Mouse (Mus musculus) embryo, embryonic 9.5 days (tissue): ENCODE results near the gene Lgals4.
A peak's percentile ranks its signal among the peaks of the same experiment; 100 is the strongest.

Experiments
- DNase-seq: peaks from one replicate; pipeline ENCODE4 v3.0.0-alpha.2; 2017; ENCODE audit errors: extremely low spot score

Gene Lgals4

DNA sequence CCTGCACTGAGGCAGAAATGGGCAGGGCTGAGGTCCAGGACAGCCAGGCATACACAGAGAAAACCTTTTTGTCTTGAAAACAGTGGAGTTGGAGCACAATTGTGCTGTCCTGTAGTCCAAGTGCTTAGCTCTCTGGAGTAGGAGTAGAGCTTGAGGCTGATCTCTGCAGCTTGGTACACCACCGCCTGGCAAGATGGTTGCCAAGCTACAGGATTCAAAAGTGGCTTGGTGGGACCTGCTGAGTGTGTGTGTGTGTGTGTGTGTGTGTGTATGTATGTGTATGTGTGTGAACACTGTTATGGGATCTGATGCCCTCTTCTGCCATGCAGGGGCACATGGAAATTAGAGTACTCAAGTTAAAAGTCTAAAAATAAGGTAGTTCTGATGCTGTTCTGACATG, 11.1 kb upstream of the Lgals4 start:
- no peak for DNase-seq

DNA sequence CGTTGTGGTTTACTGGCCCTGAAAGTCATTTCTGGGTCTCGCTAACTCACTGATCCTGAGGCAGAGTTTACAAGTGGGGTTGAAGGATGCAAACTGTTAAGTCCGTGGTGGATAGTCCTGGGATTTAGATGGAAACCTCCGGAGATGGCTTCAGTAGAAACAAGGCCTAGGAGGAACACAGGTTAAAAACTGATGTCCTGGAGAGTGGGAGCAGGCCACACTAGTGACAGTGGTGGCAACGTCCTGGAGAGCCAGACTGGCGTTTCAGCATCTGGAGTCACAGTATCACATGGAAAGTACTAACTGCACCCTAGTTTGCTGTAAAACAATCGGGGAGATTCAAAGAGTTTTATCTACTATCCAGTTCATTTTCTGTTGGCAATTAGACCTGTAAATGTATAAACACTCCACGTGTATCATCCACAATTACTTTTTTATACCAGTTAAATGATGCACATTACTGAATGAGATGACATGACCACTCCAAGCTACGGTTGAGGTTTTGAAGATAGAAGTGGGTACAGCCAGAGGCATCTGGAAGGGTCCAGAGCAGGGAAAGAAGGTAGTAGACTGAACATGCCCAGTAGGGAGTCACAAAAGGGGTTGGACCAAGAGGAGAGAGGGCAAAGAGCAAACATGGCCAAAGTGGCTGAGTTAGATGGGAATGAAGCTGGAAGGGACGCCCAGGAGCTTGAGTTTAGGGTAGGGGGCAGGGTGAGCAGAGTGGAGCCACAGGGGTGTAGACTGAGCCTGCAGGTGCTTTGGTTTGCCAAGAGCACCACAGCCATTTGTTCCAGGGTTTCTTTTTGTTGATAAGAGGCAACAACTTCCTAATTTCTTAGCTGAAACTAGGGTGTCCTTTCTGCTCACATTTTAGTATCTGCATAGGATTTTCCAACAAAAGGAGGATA, 10.4 kb upstream of the Lgals4 start:
- DNase-seq = peak; percentile 37

DNA sequence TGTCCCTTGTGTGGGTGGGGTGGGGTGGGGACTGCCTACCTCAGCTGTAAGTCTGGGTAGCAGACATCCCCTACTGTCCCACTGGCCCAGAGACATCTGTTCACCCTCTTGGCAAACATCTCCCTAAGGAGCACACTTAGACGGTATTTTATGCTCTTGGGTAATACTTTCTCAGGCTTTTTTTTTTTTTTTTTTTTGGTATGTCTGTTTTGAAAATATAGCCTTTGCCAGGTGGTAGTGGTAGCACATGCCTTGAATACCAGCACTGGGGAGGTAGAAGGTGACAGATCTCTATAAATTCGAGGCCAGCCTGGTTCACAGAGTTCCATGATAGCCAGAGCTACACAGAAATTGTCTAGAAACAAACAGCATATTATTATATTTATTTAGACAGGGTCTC, 9.7 kb upstream of the Lgals4 start:
- no peak for DNase-seq

DNA sequence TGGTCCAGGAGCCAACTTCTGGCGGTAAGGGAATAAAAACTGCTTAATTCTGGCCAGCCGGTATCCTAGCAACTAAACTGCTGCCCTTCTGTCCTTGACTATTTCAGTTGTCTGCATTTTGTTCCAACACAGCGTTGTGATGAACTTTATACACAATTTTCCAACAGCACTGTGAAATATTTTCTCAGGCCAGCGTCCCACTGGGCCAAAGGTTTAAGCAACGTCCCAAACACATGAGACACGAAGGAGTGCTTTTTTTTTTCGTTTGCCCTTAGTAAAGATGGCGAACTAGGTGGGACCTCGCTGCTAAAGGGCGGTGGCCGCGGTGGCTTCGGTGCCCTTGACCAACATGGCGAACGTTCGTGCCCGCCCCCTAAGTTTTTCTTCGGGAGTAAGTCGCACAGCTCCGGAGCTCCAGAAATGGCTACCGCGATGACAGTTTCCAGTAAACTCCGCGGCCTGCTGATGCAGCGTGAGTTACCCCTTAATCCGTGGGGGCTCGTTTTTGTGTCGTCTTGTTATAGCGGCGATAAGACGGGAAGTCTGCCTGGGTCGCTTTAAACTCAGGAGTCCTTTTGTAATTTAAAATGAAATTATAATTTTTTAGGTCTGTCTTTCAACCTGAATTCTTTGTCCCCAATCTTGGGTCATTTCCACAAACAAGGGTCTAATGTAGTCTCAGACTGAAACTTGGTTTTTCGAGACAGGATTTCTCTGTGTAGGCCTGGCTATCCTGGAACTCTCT, 8.5 kb upstream of the Lgals4 start, which contains the start of gene Ech1:
Ech1 (plus strand) TSS at position 277 of the 745 bp plus-strand sequence.
- DNase-seq = peak; percentile 87

DNA sequence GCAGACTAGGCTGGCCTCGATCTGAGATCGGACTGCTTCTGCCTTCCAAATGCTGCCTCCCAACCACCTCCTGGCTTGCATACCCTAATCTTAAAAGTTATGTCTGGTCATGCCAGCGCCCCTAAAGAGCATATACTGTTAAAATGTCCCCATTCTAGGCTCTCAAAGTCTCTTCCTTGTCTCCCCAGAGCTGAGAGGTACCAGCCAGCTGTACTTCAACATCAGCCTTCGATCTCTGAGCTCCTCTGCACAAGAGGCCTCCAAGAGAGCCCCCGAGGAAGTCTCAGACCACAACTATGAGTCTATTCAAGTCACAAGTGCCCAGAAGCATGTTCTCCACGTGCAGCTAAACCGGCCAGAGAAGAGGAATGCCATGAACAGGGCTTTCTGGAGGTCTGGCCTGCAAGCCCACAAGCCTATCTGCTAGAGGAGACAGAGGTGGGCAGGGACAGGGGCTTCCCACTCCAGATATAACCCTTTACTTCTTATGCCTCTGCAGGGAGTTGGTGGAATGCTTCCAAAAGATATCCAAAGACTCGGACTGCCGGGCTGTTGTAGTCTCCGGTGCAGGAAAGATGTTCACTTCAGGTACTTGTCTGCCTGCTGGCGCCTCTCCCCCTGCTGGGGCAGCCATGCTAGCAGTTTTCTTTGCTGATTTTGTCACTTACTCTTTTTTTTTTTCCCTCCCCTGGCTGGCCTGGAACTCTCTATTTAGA, 7.8 kb upstream of the Lgals4 start:
- no peak for DNase-seq

DNA sequence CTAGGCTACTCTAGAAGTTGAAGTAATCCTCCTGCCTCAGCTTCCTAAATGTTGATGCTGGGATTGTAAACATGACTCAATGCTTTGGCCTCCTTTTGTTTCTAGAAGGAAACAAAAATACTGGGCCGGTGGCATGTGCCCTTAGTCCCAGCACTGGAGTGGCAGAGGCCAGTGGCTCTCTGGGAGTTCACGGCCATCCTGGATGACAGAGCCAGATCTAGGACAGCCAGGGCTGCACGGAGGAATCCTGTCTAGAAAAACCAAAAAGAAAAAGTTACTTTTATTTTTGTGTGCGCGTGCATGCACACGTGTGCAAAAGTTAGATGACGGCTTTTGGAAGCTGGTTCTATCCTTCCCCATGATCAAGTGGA, 7.3 kb upstream of the Lgals4 start:
- no peak for DNase-seq

DNA sequence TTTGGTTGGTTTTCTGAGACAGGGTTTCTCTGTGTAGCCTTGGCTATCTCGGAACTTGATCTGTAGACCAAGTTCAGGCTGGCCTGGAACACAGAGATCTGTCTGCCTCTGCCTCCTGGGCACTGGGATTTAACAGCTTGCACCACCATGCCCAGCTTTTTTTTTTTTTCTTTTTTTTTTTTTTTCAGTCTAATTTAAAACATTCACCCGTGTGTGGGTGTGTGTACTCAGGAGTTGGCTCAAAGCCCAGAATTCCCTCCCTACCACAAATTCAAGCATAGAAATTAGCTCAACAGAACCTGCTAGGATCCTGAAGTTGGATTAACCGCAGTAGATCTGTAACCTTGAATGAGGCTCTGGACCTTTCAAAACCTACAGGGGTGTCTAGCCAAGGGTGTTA, 6.3 kb upstream of the Lgals4 start:
- DNase-seq = no peak

DNA sequence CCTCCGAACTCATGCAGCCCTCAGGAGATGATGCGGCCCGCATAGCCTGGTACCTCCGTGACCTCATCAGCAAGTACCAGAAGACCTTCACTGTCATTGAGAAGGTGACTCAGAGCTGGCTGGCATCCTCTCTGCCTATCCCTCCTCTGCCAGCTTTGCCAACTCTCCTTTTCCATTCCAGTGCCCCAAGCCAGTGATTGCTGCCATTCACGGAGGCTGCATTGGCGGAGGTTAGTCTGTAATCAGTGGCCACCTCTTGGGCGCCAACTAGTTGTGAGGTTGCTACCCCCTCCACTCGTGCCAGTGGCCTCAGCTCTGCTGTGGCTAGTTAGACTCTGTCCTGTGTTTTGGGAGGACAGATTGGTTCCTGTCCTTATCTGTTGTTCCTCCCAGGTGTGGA, 3.8 kb upstream of the Lgals4 start:
- no peak for DNase-seq

DNA sequence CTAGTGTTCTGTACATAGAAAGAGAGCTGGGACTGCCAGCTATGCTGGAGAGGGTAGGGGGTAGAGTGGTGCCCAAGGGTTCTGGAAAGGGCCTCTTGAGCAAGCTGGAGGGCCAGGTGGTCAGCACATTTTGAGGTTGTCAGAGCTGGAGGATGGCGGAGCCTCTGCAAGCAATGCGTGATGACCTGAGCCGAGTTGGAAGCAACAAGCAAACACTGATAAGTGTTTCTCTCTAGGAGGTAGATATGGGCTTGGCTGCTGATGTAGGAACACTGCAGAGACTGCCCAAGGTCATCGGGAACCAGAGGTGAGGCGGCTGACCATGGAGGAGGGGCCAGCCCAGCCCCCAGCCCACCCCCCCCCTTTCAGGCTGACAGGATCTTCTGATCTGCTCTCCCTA, 2.7 kb upstream of the Lgals4 start:
- no peak for DNase-seq

DNA sequence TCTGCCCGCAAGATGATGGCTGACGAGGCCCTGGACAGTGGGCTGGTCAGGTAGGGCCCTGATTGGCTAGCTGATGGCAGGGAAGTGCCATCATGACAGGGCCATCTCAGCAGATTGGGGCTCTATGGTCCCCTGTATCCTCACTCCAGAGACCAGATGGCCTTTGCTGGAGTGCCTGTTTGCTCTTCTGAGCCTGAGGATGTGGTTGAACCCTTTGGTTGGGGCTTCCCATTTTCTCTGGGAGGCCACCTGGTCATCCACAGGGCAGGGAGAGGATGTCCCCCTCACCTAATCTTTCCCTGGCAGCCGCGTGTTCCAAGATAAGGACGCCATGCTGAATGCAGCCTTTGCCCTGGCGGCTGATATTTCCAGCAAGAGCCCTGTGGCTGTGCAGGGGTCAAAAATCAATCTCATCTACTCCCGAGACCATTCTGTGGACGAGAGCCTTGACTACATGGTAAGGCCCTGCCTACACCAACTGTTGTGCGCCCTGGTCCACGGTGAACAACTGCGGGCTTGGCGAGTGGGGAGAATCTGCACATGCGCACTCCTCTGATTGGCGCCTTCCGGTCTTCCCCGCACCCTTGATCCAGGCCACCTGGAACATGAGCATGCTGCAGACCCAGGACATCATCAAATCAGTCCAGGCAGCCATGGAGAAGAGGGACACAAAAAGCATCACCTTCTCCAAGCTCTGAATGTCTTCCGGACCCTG, 2.1 kb upstream of the Lgals4 start:
- no peak for DNase-seq

DNA sequence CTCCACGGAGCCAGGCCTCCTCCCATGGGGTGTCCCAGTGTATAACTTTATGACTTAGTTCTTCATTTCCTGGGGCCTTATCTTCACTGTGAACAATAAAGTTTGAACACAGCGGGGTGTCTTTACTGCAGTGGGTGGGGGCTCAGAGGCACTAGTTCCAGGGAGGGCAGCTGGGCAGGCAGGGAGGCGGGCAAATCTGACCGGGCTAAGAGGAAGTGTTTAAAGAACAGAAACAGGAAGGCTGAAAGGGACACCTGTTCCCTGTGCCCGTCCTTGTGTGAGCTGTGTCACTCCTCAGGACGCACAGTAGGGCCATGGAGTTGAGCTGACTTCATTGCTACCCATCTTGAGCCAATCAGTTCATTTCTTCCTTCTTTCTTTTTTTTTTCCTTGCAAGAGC, 1.5 kb upstream of the Lgals4 start:
- DNase-seq = no peak

DNA sequence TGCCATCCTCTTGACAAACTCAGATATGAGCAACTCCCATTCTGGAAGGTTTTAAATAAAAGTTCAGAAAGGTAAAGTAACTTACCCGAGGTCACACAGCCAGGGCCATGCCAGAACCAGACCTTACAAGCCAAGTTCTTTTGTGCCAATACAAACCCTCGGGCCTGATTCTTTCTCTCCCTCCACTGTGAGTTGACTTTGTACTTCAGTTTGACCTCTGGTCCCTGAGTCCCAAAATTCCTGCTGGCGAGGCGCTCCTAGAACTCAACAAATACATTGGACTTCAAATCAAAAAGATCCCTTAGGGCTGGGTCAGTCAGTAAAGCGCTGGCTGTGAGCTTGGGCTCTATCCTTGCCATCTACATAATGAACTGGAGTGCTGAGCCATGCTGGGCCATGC, 3.3 kb downstream of the Lgals4 start:
- no peak for DNase-seq

DNA sequence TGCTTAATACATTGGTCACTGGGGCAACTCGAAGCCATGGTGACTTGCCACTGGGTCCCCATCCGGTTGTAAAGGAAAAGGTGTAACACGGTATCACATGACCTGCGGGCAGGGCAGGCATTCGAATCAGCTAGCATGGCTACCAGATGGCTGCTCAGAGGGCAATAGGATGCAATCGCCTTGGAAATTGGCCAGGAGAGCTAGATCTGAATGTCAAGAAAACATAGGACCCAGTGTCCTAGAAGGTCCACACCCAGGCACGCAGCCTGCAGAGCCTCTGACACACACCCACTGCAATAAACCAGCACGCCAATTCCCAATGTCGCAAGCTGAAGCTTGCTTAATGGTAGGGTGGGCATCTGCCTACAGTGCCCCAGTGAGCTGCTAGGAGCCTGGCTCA, 4.7 kb downstream of the Lgals4 start:
- no peak for DNase-seq

DNA sequence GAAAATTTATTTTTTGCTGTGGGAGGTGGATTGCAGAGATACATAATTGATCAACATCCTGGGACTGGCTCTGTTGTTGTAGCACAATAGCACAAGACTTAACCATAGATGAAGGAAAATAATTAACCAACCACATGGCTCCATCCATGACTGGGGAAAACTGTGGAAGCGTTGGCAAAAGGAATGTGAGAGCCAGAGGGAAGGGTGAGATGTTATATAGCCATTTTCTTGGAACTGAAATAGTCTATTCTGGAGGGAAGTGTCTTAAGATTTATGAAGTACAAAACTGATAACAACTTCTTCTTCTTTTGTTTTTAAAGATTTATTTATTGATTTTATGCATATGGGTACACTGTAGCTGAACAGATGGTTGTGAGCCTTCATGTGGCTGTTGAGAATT, 13.6 kb downstream of the Lgals4 start:
- DNase-seq = no peak

DNA sequence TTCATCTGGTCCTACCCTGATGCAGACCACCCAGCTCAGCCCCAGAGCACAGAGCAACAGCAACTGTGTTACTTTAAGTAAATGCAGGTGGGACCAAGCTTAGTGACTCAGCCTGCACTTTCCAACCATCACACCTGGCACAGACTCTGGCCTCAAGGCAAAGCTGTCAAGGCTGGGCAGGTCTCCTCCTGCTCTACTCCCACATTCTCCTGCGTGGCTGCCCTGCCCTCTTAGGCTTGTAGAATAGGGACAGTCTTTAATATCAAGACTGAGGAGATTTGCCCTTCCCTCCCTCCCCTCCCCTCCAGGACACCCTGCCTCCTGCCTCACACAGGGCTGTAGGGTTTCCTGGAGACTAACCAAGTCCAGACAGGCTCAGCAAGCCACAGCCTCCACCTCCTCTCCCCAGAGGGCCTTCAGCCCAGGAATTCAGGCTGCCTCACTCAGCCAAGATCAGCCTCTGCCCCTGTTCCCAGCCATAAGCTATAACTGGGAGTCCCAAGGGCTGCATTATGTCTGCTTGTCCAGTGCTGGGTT, 16.1 kb downstream of the Lgals4 start:
- DNase-seq = no peak

DNA sequence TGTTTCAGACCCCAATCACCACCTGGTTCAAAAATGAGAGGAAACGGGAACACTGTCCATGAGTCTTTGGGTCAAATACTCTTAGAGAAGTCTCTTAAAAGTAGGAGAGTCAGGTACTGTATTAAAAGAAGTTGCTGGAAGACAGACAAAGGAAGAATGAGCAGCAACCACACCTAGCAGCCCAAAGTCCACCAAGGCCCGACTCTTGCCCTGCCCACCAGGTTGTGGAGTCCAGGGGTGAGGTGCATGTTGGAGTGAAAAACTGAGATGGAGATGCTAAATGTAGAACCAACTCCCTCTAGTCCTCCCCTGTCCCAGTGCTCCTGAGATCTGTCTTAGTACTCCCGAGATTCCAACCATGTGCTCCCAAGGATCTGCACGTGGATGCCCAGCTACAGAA, 17.0 kb downstream of the Lgals4 start:
- DNase-seq = no peak

DNA sequence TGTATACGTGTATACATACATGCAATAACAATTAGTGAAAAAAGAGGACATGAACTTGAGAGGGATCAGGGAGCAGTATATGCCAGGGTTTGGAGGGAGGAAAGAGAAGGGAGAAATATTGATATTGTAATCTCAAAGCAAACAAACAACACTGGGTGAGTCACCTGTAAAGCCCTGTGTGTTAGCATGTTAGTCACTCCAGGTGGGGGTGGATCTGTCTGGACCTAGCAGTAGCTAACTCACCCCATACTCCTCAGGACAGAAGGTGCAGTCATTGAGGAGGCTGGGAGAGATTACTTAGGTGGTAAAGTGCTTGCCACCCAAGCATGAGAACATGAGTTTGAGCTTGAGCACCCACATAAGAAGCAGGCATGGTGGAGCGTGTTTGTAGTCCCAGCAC, 26.3 kb downstream of the Lgals4 start:
- no peak for DNase-seq

DNA sequence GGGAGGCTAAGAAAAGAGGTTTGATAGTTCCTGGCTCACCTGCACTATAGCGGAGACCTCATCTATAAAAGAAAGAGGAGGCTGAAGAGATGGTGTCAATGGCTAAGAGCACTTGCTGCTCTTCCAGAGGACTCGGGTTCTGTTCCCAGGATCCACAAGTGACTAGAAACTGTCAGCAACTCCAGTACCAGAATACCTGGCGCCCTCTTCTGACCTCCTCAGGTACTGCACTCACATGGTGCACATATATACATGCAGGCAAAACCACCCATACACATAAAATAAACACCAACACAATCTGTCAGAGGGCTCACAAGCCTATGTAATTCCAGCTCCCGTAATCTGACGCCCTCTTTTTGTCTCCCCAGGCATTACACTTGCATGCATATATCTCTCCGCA, 27.2 kb downstream of the Lgals4 start:
- DNase-seq = no peak

DNA sequence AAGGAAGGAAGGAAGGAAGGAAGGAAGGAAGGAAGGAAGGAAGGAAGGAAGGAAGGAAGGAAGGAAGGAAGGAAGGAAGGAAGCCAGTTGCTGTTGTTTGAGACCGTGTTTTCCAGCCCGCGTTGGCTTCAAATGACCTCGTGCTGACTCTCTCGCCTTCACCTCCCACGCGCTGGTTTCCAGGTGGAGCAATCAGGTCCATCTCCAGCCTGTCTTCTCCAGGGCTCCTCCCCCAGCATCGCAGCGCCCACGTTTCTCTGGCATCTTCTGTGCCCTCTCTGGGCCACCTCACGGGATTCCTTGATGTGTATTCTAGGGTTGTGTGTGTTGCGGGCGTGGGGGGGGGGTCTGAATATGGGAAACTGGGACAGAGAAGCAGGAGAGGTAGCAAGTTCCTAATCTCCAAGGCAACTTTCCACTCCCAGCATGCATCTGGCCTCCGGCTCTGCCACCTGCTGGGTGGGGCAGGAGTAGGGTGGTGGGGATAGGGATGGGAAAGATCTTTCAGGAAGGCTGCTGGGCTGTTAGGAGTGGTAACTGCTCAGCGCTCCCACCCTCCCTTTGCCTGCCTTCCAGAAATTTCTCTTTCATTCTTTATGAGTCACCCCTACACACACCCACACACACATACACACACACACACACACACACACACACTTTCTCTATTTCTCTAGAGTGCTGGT, 29.3 kb downstream of the Lgals4 start:
- DNase-seq = no peak

DNA sequence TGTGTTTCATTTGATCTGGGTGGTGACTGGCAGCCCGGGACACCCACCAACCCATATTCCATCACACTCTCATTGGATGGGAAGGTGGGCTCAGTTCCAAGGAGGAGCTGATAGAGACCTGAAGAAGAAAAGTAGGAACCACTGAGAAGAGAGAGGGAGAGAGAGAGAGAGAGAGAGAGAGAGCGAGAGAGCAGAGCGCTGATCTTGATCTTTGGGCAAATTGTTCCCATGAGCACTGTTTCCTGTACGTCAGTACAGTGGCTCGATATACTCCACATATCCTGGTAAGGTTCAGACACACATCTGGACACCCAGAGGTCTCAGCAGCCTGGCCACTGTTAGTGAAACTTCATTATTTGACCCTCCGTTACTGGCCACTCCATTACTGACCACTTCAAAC, 29.9 kb downstream of the Lgals4 start, which contains the start of gene Lgals7:
Lgals7 (plus strand) TSS at position 314 of the 400 bp plus-strand sequence.
- DNase-seq = no peak

DNA sequence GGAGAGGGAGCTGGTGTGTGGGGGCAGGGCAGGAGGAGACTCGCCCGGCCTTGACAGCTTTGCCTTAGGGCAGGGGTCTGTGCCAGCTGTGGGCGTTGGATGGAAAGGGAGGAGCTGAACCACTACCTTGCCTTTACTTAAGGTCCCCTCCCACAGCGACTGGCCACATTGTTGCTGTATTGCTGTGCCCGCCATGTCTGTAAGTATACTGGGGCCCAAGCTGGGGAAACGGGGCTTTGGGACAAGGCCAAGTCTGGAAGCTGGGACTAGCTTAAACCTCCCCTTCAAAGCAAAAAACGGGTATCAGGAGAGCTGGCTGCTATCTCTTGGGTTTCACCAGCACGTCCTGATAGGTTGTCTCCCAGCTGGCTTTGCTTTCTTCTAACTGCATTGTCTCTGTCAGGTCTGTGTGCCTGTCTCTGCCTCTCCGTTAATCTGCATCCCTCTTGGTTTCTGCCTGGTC, 30.7 kb downstream of the Lgals4 start:
- DNase-seq = no peak
